Mouse (Mus musculus): Measurements from ENCODE around the gene Atp10a. TPM values are rescaled to one million over a fixed set of nuclear protein-coding genes. Genes with fewer than 3 reads are reported as not detected.

Gene Atp10a
- polyA plus RNA-seq, 1 experiment from 2014 or later, result 2.7 TPM

- Histone ChIP-seq H3K4me2 (ENCODE audit: low read depth) (no peak overlapping the region), H3K4me3 (ENCODE audit: low read depth, low read length) (no peak overlapping the region), H3K27me3 (ENCODE audit: control insufficient read depth, insufficient read depth, low read length) (no peaks in the 10 kb centered on the region), H3K9me3 (ENCODE audit: control insufficient read depth, low read length) (no peaks in the 10 kb centered on the region), H3K27ac (ENCODE audit: low read depth, low read length) (no peak overlapping the region), H3K36me3 (ENCODE audit: control insufficient read depth, insufficient read depth, low read length) (no peaks in the 10 kb centered on the region), H3K9ac (ENCODE audit: low read length) (no peak overlapping the region), H3K4me1 (ENCODE audit: control insufficient read depth, insufficient read depth, low read length) (no peaks in the 10 kb centered on the region)
- ATAC-seq (ENCODE audit: insufficient read depth, low FRiP score, low TSS enrichment), result no peak
- 69% methylated on average over 1 of the region's 1 CpGs for WGBS
- DNase-seq (ENCODE audit: low spot score), result no peak
Measured at GRCm38 (mm10) chr7:58647404-58647803, 8.6 kb upstream of the Atp10a start.

GRCm38 (mm10) chr7:58657913-58658789 lies 2.2 kb downstream of the Atp10a start:
- Histone ChIP-seq H3K27me3 (ENCODE audit: control insufficient read depth, insufficient read depth, low read length) (no peaks in the 10 kb centered on the region), H3K4me2 (ENCODE audit: low read depth) (peak overlapping the region; percentile 87), H3K36me3 (ENCODE audit: control insufficient read depth, insufficient read depth, low read length) (no peaks in the 10 kb centered on the region), H3K27ac (ENCODE audit: low read depth, low read length) (peak overlapping the region; percentile 34; the same call in 1 of the 2 replicates), H3K9ac (ENCODE audit: low read length) (peak overlapping the region; percentile 55), H3K9me3 (ENCODE audit: control insufficient read depth, low read length) (no peaks in the 10 kb centered on the region), H3K4me3 (ENCODE audit: low read depth, low read length) (peak overlapping the region; percentile 61), H3K4me1 (ENCODE audit: control insufficient read depth, insufficient read depth, low read length) (0 out of 2 replicates have a peak, but pooled peaks cover 3% of the 10 kb centered on the region)
- WGBS, result under 1% methylated on average over 77 of the region's 81 CpGs
- DNase-seq (ENCODE audit: low spot score) (peak; percentile 83), ATAC-seq (ENCODE audit: insufficient read depth, low FRiP score, low TSS enrichment) (peak; percentile 92)

GRCm38 (mm10) chr7:58658790-58659405 lies 2.9 kb downstream of the Atp10a start:
- Histone ChIP-seq H3K36me3 (ENCODE audit: control insufficient read depth, insufficient read depth, low read length) (no peaks in the 10 kb centered on the region), H3K4me1 (ENCODE audit: control insufficient read depth, insufficient read depth, low read length) (0 out of 2 replicates have a peak, but pooled peaks cover 3% of the 10 kb centered on the region), H3K27me3 (ENCODE audit: control insufficient read depth, insufficient read depth, low read length) (no peaks in the 10 kb centered on the region), H3K4me3 (ENCODE audit: low read depth, low read length) (peak overlapping the region; percentile 61), H3K27ac (ENCODE audit: low read depth, low read length) (no peak overlapping the region), H3K9ac (ENCODE audit: low read length) (peak overlapping the region; percentile 55), H3K9me3 (ENCODE audit: control insufficient read depth, low read length) (no peaks in the 10 kb centered on the region), H3K4me2 (ENCODE audit: low read depth) (peak overlapping the region; percentile 87)
- peak; percentile 0; the same call in 1 of the 2 replicates for ATAC-seq (ENCODE audit: insufficient read depth, low FRiP score, low TSS enrichment)
- 26% methylated on average over 14 of the region's 14 CpGs for WGBS
- DNase-seq (ENCODE audit: low spot score), result no peak

DNA sequence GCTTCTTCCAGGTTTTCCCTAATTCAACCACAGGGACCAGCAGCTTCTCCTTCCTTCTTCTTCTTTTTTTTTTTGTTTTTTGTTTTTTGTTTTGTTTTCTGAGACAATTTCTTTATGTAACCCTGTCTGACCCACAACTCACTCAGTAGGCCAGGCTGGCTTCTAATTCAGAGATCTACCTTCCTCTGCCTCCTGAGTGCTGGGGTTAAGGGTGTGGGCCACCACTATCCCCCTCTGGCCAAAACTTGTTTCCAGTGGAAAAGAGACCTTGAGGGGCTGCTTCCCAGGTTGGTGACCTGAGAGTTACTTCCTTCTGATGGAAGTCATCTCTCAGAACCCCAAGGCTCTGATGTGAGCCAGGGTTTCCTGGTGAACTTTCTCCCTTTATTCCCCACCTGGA lies 4.1 kb downstream of the Atp10a start:
- ATAC-seq (ENCODE audit: insufficient read depth, low FRiP score, low TSS enrichment), result no peak
- Histone ChIP-seq H3K36me3 (ENCODE audit: control insufficient read depth, insufficient read depth, low read length) (no peaks in the 10 kb centered on the region), H3K4me1 (ENCODE audit: control insufficient read depth, insufficient read depth, low read length) (0 out of 2 replicates have a peak, but pooled peaks cover 3% of the 10 kb centered on the region), H3K27me3 (ENCODE audit: control insufficient read depth, insufficient read depth, low read length) (no peaks in the 10 kb centered on the region), H3K9ac (ENCODE audit: low read length) (no peak overlapping the region), H3K4me3 (ENCODE audit: low read depth, low read length) (no peak overlapping the region), H3K27ac (ENCODE audit: low read depth, low read length) (no peak overlapping the region), H3K4me2 (ENCODE audit: low read depth) (no peak overlapping the region), H3K9me3 (ENCODE audit: control insufficient read depth, low read length) (no peaks in the 10 kb centered on the region)
- no peak for DNase-seq (ENCODE audit: low spot score)

GRCm38 (mm10) chr7:58660665-58661064 lies 4.7 kb downstream of the Atp10a start:
- Histone ChIP-seq H3K36me3 (ENCODE audit: control insufficient read depth, insufficient read depth, low read length) (no peaks in the 10 kb centered on the region), H3K4me1 (ENCODE audit: control insufficient read depth, insufficient read depth, low read length) (0 out of 2 replicates have a peak, but pooled peaks cover 3% of the 10 kb centered on the region), H3K27ac (ENCODE audit: low read depth, low read length) (no peak overlapping the region), H3K4me3 (ENCODE audit: low read depth, low read length) (no peak overlapping the region), H3K9me3 (ENCODE audit: control insufficient read depth, low read length) (no peaks in the 10 kb centered on the region), H3K4me2 (ENCODE audit: low read depth) (no peak overlapping the region), H3K9ac (ENCODE audit: low read length) (no peak overlapping the region), H3K27me3 (ENCODE audit: control insufficient read depth, insufficient read depth, low read length) (no peaks in the 10 kb centered on the region)
- DNase-seq (ENCODE audit: low spot score) (no peak), ATAC-seq (ENCODE audit: insufficient read depth, low FRiP score, low TSS enrichment) (no peak)
- WGBS, result 93% methylated on average over 5 of the region's 5 CpGs

- no peaks in the 10 kb centered on the region for H3K27me3 ChIP-seq (ENCODE audit: control insufficient read depth, insufficient read depth, low read length)
- WGBS, result 93% methylated on average over 7 of the region's 7 CpGs
- no peak for ATAC-seq (ENCODE audit: insufficient read depth, low FRiP score, low TSS enrichment)
- no peaks in the 10 kb centered on the region for H3K9me3 ChIP-seq (ENCODE audit: control insufficient read depth, low read length)
- no peaks in the 10 kb centered on the region for H3K36me3 ChIP-seq (ENCODE audit: control insufficient read depth, insufficient read depth, low read length)
- H3K27ac ChIP-seq (ENCODE audit: low read depth, low read length), result no peak overlapping the region
- H3K4me2 ChIP-seq (ENCODE audit: low read depth), result no peak overlapping the region
- DNase-seq (ENCODE audit: low spot score), result no peak
- no peak overlapping the region for H3K4me3 ChIP-seq (ENCODE audit: low read depth, low read length)
- 0 out of 2 replicates have a peak, but pooled peaks cover 3% of the 10 kb centered on the region for H3K4me1 ChIP-seq (ENCODE audit: control insufficient read depth, insufficient read depth, low read length)
- no peak overlapping the region for H3K9ac ChIP-seq (ENCODE audit: low read length)
Measured at GRCm38 (mm10) chr7:58661076-58661475, 5.1 kb downstream of the Atp10a start.

GRCm38 (mm10) chr7:58668617-58669016 lies 12.7 kb downstream of the Atp10a start:
- Histone ChIP-seq H3K4me3 (ENCODE audit: low read depth, low read length) (no peak overlapping the region), H3K9ac (ENCODE audit: low read length) (no peak overlapping the region), H3K27me3 (ENCODE audit: control insufficient read depth, insufficient read depth, low read length) (no peaks in the 10 kb centered on the region), H3K4me1 (ENCODE audit: control insufficient read depth, insufficient read depth, low read length) (no peaks in the 10 kb centered on the region), H3K36me3 (ENCODE audit: control insufficient read depth, insufficient read depth, low read length) (no peaks in the 10 kb centered on the region), H3K27ac (ENCODE audit: low read depth, low read length) (no peak overlapping the region), H3K4me2 (ENCODE audit: low read depth) (no peak overlapping the region), H3K9me3 (ENCODE audit: control insufficient read depth, low read length) (no peaks in the 10 kb centered on the region)
- ATAC-seq (ENCODE audit: insufficient read depth, low FRiP score, low TSS enrichment), result no peak
- no peak for DNase-seq (ENCODE audit: low spot score)
- 15% methylated on average over 1 of the region's 1 CpGs for WGBS

DNA sequence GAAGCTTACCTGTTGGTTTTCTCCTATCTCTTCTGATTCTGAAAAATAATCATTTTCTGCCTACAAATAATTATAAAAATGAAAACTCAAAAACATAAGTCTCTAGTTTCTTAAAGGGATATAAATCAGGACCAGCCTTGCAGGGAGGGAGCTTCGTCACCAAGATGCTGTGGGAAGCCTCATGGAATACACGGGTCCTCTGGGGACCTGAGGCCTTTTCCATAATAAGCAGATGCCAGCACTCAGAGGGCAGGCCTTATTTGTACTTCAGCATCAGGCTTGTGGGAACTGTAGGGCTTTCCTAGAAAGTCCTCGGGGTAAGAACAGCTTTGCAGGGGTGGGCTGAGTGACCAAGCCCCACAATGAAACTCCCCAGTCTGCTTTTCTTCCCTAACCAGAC lies 20.1 kb downstream of the Atp10a start:
- Histone ChIP-seq H3K27ac (ENCODE audit: low read depth, low read length) (no peak overlapping the region), H3K4me1 (ENCODE audit: control insufficient read depth, insufficient read depth, low read length) (0 out of 2 replicates have a peak, but pooled peaks cover 2% of the 10 kb centered on the region), H3K36me3 (ENCODE audit: control insufficient read depth, insufficient read depth, low read length) (no peaks in the 10 kb centered on the region), H3K9ac (ENCODE audit: low read length) (no peak overlapping the region), H3K27me3 (ENCODE audit: control insufficient read depth, insufficient read depth, low read length) (no peaks in the 10 kb centered on the region), H3K4me3 (ENCODE audit: low read depth, low read length) (no peak overlapping the region), H3K4me2 (ENCODE audit: low read depth) (no peak overlapping the region), H3K9me3 (ENCODE audit: control insufficient read depth, low read length) (no peaks in the 10 kb centered on the region)
- DNase-seq (ENCODE audit: low spot score), result no peak
- WGBS, result 57% methylated on average over 3 of the region's 3 CpGs
- ATAC-seq (ENCODE audit: insufficient read depth, low FRiP score, low TSS enrichment), result no peak
